Mouse (Mus musculus): ENCODE results near the gene Muc13. TPM values are rescaled to one million over a fixed set of nuclear protein-coding genes. Genes with fewer than 3 reads are reported as not detected.
A peak's percentile ranks its signal among the peaks of the same experiment; 100 is the strongest.

Muc13 gene
- total RNA-seq, 2 experiments from 2014 or later, result not detected

DNA sequence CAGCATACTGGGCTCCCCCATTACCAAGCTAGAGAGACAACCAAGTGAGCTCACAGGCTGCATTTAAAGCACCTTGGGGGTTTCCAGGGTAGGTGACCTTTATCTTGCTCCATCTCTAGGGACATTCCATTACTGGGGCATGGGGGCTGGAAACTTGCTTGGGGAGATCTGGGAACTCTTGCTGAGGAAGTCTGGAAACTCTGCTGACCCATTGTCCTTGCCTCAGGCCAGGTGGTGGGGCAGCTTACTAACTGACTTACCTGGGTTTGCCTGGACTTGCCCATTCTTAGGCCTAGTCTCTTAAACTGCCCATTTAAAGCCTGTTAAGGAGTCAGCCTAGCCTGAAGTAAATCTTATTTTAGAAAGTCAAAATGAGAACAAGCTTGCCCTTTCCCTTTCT, 59.4 kb downstream of the Muc13 start:
- intact Hi-C loops (cut with DNase I; ENCODE audit: low total_unique reads), result no loop called here
- DNase-seq, result no peak

DNA sequence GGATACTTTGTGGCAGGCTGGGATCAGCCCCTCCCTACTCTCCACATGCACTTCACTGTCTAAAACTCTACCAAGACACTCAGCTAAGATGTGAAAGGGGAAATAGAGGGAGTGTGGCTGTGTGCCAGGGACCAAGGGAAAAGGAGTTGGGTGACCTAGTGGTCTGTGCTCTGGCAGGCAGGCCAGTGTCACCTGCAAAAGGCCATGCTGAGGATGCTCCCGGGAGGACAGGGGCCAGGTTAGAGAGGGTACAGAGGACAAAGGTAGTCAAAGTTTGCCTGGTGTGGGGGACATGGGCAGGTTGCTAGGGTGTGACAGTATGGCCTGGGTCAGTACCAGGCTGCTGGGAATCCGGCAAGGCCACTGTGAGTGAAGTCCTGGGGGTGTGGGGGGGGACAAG, 64.9 kb downstream of the Muc13 start:
- DNase-seq, result no peak
- intact Hi-C loops (cut with DNase I; ENCODE audit: low total_unique reads), result no loop called here

DNA sequence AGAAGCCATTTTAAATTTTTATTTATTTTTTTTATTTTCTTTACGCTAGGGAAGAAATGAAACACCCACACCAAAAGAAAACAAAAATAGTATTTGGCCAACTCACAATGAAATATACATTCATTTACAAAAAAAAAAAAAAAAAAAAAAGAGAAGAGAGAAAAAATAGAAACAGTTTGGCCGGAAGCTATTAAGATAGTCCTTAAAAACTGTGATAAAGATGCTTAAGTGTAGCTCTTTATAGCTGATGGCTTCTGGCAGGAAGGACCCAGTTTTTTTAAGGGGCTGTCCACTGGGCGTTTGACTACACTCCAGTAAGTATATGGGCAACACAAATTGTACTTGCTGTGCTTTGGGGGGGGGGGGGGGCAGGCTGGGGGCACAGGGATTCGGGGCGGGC, 65.5 kb downstream of the Muc13 start:
- intact Hi-C loops (cut with DNase I; ENCODE audit: low total_unique reads), result no loop called here
- DNase-seq, result no peak

DNA sequence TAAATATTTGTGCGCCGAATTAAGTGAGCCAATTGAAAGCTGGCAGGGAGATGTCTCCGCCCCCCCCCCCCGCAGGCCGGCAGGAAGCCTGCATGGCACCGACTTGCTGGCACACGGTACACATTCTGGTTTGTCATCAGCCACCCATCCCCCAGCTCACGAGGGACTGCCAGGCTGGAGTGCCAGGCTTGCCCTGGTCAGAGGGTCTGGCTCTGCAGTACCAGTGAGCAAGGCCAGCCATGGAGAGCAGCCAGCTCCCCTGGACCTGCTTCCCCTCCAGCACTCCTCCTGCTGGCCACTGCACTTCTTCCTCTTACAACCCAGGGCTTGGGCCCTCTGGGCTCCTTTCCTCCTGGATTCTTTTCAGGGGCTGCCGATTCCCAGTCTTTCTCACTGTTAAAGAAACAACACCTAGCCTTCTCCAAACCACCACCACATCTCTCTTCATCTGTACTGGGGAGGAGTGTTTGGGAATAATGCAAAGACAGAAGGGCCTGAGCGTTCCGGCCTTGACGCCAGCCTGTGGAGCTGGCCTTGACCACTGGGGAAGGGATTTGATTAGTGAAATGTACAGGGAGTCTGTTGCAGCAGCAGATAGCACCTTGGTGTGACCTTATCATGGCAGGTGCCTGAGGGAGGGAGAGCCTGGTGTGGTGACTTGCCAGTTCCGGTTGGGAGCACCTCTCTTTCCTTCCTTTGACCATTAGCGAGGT, 66.3 kb downstream of the Muc13 start:
- DNase-seq, result peak; percentile 92
- intact Hi-C loops (cut with DNase I; ENCODE audit: low total_unique reads), result no loop called here

DNA sequence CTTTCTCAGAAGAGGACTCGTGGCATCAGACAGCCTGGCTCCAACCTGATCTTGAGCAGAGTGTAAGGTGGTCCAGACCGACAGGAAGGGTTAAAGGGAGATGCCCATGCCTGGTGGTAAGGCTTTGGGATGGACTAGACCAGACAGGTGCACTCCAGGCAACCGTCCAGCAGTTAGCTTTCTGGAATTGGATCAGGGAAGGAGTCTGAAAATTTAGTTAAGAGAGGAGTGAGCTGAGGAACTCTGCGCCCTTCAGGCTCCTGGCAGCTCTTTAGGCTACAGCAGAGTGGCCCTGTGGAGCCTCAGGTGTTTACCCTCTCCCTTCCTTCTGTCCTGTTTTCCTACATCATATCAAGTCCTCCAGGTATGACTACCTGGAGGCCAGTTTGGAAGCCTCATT, 68.6 kb downstream of the Muc13 start:
- intact Hi-C loops (cut with DNase I; ENCODE audit: low total_unique reads), result no loop called here
- DNase-seq, result no peak

DNA sequence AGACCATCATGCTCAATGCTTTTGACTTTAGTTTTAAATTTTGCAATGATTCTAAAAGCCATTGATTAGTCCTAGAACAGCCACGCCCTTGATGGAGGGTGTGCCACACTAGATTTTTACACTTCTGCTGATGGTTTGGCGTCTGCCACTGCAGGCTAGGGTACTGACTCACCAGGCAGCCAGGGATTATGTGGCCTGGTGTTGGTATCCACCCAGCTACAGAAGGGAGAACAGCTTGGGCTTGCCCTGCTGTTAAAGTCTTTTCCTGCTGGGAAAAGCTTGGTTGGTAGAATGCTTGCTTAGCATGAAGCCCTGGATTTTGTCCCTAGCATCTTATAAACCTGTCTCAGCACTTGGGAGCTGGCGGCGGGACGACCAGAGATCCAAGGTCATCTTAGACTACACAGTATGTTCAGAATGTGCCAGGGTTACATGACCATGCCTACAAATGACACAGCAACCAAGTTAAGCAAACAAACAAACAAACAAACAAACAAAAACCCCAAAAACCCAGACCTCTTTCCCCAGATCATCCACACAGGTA, 69.4 kb downstream of the Muc13 start:
- intact Hi-C loops (cut with DNase I; ENCODE audit: low total_unique reads), result no loop called here
- no peak for DNase-seq

Other genes with a start within 250 kb of the Muc13 start
- 10 to 100 TPM; 48.0 to 56.4 TPM for gene Heg1, start 109.7 kb upstream of the Muc13 start, total RNA-seq (2021)
- gene Itgb5, start 35.6 kb downstream of the Muc13 start, total RNA-seq (2021), result 10 to 100 TPM; 31.9 to 33.3 TPM
- gene Umps, start 173.0 kb downstream of the Muc13 start, total RNA-seq (2021), result 1 to 10 TPM; 5.3 to 7.0 TPM

Data from gastrocnemius, postnatal 14 days (tissue).